Mouse (Mus musculus): ENCODE data around the gene Ctsa. TPM values are rescaled to one million over a fixed set of nuclear protein-coding genes. Genes with fewer than 3 reads are reported as not detected.

Ctsa gene
- total and polyA plus RNA-seq, 3 experiments: 19.9 to 45.5 (median 27.0) TPM

DNA sequence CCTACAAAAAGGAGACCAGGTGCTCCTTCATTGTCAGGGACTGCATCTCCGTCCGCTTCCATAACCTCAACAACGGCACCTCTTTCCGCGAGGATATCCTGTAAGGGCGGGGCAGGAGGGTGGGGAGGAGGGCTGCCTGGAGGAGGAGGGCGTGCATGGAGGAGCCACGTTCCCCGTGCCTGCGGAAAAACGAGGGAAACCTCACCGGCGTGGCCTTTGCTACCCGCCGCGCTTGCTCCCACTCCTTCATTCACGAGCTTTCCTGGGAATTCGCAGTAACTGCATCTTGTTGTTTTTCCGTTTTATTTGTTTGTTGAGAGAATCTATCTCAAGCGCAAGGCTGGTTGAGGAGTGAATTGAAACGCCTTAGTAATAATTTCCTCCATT, 27.3 kb upstream of the Ctsa start:
- H3K27me3 ChIP-seq (replicated peaks): no peaks in the 10 kb centered on the region
- H3K4me2 ChIP-seq (ENCODE audit: insufficient read depth, low read depth, poor library complexity, severe bottlenecking): peak overlapping the region; percentile 73
- H3K27ac ChIP-seq (ENCODE audit: insufficient read depth, low read depth): peak overlapping the region; percentile 34
- peaks cover 5 to 25% of the 10 kb centered on the region in 2 experiments; a peak in 2 of 4 replicates for H3K4me1 ChIP-seq (ENCODE audit: control insufficient read depth in 1 of 2, insufficient read depth in 2 of 2)
- in situ Hi-C loops (cut with MboI; ENCODE audit: low pct_ligation_motif_present, low pct_unique_long_range_greater_than_20kb, low sequenced_read_pairs): no loop called here
- peak overlapping the region; percentile 76 to 93 (median 79) for H3K4me3 ChIP-seq (replicated peaks in 1 of 3; ENCODE audit: low read depth in 2 of 3, low read length in 2 of 3, poor library complexity in 1 of 3)
- peak overlapping the region; percentile 64 for H3K9ac ChIP-seq (ENCODE audit: insufficient read depth, low read depth)
- peaks cover 12% of the 10 kb centered on the region for H3K79me2 ChIP-seq (replicated peaks; ENCODE audit: control insufficient read depth, extremely low read depth, insufficient read depth, poor library complexity, severe bottlenecking)
- peaks cover 8 to 48% of the 10 kb centered on the region in 2 experiments for H3K36me3 ChIP-seq (replicated peaks in 1 of 2; ENCODE audit: control insufficient read depth in 1 of 2, insufficient read depth in 1 of 2, low read length in 1 of 2)
- DNase-seq (ENCODE audit: extremely low read depth): no peak
- dilution Hi-C loops (cut with MboI; ENCODE audit: extremely low pct_ligation_motif_present, extremely low pct_unique_long_range_greater_than_20kb, low sequenced_read_pairs): no loop called here
- H3K9me3 ChIP-seq (replicated peaks; ENCODE audit: low read length): no peaks in the 10 kb centered on the region
- TF ChIP-seq MYC (IDR thresholded peaks at IDR 0.05; ENCODE audit: low read depth, low read length): peak; percentile 55; the same call in 1 of the 2 replicates
- no peak for TF ChIP-seq POLR2AphosphoS2 (IDR thresholded peaks at IDR 0.05; ENCODE audit: low read depth, low read length)
- 0 out of 2 replicates have a peak, but pooled peaks have one; percentile 19 for TF ChIP-seq UBTF (IDR thresholded peaks at IDR 0.05; ENCODE audit: low read depth, low read length)
- no peak for TF ChIP-seq MXI1 (IDR thresholded peaks at IDR 0.05; ENCODE audit: low read depth, low read length)

DNA sequence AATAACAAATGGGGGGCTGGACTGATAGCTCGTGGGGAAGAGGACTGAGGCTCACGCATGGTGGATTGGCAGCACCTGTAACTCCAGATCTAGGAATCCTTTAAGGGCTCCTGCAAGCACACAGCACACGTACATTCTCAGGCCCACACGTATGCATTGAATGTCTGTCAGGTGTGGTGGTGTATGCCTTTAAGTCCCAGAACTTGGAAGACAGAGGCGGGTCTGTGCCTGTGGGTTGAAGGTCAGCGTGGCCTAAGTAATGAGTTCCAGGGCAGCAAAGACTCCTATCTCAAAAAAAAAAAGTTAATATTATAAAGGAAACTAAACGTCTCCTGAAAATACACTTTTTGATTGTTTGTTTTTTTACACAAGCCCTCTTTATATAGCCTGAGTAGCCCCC, 26.1 kb upstream of the Ctsa start:
- Histone ChIP-seq H3K27ac (ENCODE audit: insufficient read depth, low read depth) (no peak overlapping the region), H3K9ac (ENCODE audit: insufficient read depth, low read depth) (no peak overlapping the region), H3K4me1 (ENCODE audit: control insufficient read depth in 1 of 2, insufficient read depth in 2 of 2) (peaks cover 5 to 25% of the 10 kb centered on the region in 2 experiments; a peak in 2 of 4 replicates), H3K36me3 (replicated peaks in 1 of 2; ENCODE audit: control insufficient read depth in 1 of 2, insufficient read depth in 1 of 2, low read length in 1 of 2) (peaks cover 7 to 44% of the 10 kb centered on the region in 2 experiments), H3K9me3 (replicated peaks; ENCODE audit: low read length) (no peaks in the 10 kb centered on the region), H3K27me3 (replicated peaks) (no peaks in the 10 kb centered on the region), H3K79me2 (replicated peaks; ENCODE audit: control insufficient read depth, extremely low read depth, insufficient read depth, poor library complexity, severe bottlenecking) (peaks cover 12% of the 10 kb centered on the region), H3K4me3 (replicated peaks in 1 of 3; ENCODE audit: low read depth in 2 of 3, low read length in 2 of 3, poor library complexity in 1 of 3) (no peak overlapping the region), H3K4me2 (ENCODE audit: insufficient read depth, low read depth, poor library complexity, severe bottlenecking) (no peak overlapping the region)
- no peak for TF ChIP-seq RCOR1 (conservative IDR thresholded peaks at IDR 0.05; ENCODE audit: low read depth, low read length)
- TF ChIP-seq ZKSCAN1 (IDR thresholded peaks at IDR 0.05; ENCODE audit: borderline replicate concordance, low read depth, low read length): no peak
- TF ChIP-seq EP300 (IDR thresholded peaks at IDR 0.05; ENCODE audit: low read length): no peak
- TF ChIP-seq MAZ (IDR thresholded peaks at IDR 0.05; ENCODE audit: low read depth, low read length): no peak
- TF ChIP-seq JUND (conservative IDR thresholded peaks at IDR 0.05; ENCODE audit: low read depth, low read length): no peak
- no peak for TF ChIP-seq POLR2A (IDR thresholded peaks at IDR 0.05; ENCODE audit: low read depth, low read length)
- TF ChIP-seq E2F4 (IDR thresholded peaks at IDR 0.05; ENCODE audit: insufficient replicate concordance, low read depth, low read length): no peak
- no peak for TF ChIP-seq JUN (IDR thresholded peaks at IDR 0.05; ENCODE audit: insufficient read depth, low read depth, low read length)
- TF ChIP-seq MEF2A (IDR thresholded peaks at IDR 0.05; ENCODE audit: borderline replicate concordance, low read depth, low read length): no peak
- TF ChIP-seq MAX (IDR thresholded peaks at IDR 0.05; ENCODE audit: low read length): no peak
- TF ChIP-seq CHD1 (IDR thresholded peaks at IDR 0.05; ENCODE audit: low read depth, low read length): no peak
- in situ Hi-C loops (cut with MboI; ENCODE audit: low pct_ligation_motif_present, low pct_unique_long_range_greater_than_20kb, low sequenced_read_pairs): no loop called here
- no peak for DNase-seq (ENCODE audit: extremely low read depth)
- dilution Hi-C loops (cut with MboI; ENCODE audit: extremely low pct_ligation_motif_present, extremely low pct_unique_long_range_greater_than_20kb, low sequenced_read_pairs): no loop called here
